Mouse (Mus musculus): ENCODE results near the gene Cmah.

GRCm38 (mm10) chr13:24519976-24520647 lies 192.9 kb downstream of the Cmah start:
- TF ChIP-seq CTCF (conservative IDR thresholded peaks at IDR 0.05; ENCODE audit: low read length) (no peak), POU5F1 (IDR thresholded peaks at IDR 0.05; ENCODE audit: borderline replicate concordance, low read length) (no peak), NANOG (IDR thresholded peaks at IDR 0.05; ENCODE audit: borderline replicate concordance, low read length) (no peak)

Data from E14TG2a.4 (cell line).